Mouse (Mus musculus) liver, embryonic 14.5 days (tissue): ENCODE measurements around the gene Slc3a1.

Experiments
- CTCF ChIP-seq: IDR thresholded peaks from 2 replicates; pipeline ENCODE4 v1.5.1; 2016; ENCODE audit warnings: antibody characterized with exemption, low read depth, control low read depth
- EP300 ChIP-seq: IDR thresholded peaks from 2 replicates; pipeline ENCODE4 v1.6.1; 2016; ENCODE audit warnings: antibody characterized with exemption, low read depth

GRCm38 (mm10) chr17:85042419-85042818, 14.2 kb downstream of the Slc3a1 start:
- TF ChIP-seq CTCF (no peak), EP300 (no peak)
